Mouse (Mus musculus) midbrain, embryonic 10.5 days (tissue): Measurements from ENCODE around the gene Actr2. TPM values are rescaled to one million over a fixed set of nuclear protein-coding genes. Genes with fewer than 3 reads are reported as not detected.
"Not testable (repeated sequence)": the region's sequence is repeated elsewhere in the genome, so short reads cannot be mapped to it uniquely, and the experiment has no call there.

Experiments used
- DNase-seq: peaks from one replicate; pipeline ENCODE4 v3.0.0-alpha.2; 2017; ENCODE audit warnings: low spot score
- H3K27ac ChIP-seq: fragments of 300-500 bp; sonication (generic); replicated peaks from 2 replicates; pipeline ENCODE4 v1.5.1; 2016; ENCODE audit warnings: mild to moderate bottlenecking
- H3K27me3 ChIP-seq: fragments of 300-500 bp; sonication (generic); 2 replicates; pipeline ENCODE4 v1.6.1; 2016; ENCODE audit warnings: low read depth, mild to moderate bottlenecking; ENCODE audit not compliant: poor library complexity, severe bottlenecking
- H3K36me3 ChIP-seq: fragments of 300-500 bp; sonication (generic); 2 replicates; pipeline ENCODE4 v1.6.1; 2016; ENCODE audit warnings: mild to moderate bottlenecking, moderate library complexity
- H3K4me1 ChIP-seq: fragments of 300-500 bp; sonication (generic); 2 replicates; pipeline ENCODE4 v1.6.1; 2016
- H3K4me3 ChIP-seq: fragments of 300-500 bp; sonication (generic); 2 replicates; pipeline ENCODE4 v1.5.1; 2016; ENCODE audit warnings: mild to moderate bottlenecking, moderate library complexity
- H3K9me3 ChIP-seq: fragments of 300-500 bp; sonication (generic); replicated peaks from 2 replicates; pipeline ENCODE4 v1.6.1; 2016; ENCODE audit warnings: mild to moderate bottlenecking
- WGBS: fragments of 180-500 bp; shearing (Covaris S2); methylation state at CpG from one replicate; pipeline ENCODE4 v1.1.7; 2016; 5-methylcytosine and 5-hydroxymethylcytosine counted together
- polyA plus RNA-seq: library from polyadenylated mRNA; unstranded; fragments of >200 nt; fragmentation: Nextera tagmentation; extraction: Ambion mirVana; gene quantifications from 2 replicates; pipeline ENCODE4 v1.2.1, GENCODE M21; 2016

Gene Actr2
- polyA plus RNA-seq, 1 experiment from 2014 or later: 112 TPM

- Histone ChIP-seq H3K36me3 (no peaks in the 10 kb centered on the region), H3K4me3 (no peak overlapping the region), H3K27me3 (no peaks in the 10 kb centered on the region), H3K27ac (no peak overlapping the region), H3K9me3 (no peaks in the 10 kb centered on the region), H3K4me1 (no peaks in the 10 kb centered on the region)
- WGBS: 89% methylated on average over 6 of the region's 6 CpGs
- no peak for DNase-seq
Measured at GRCm38 (mm10) chr11:20138498-20139208, 25.9 kb upstream of the Actr2 start.

- Histone ChIP-seq H3K27ac (no peak overlapping the region), H3K4me1 (no peaks in the 10 kb centered on the region), H3K27me3 (no peaks in the 10 kb centered on the region), H3K4me3 (no peak overlapping the region), H3K9me3 (no peaks in the 10 kb centered on the region), H3K36me3 (no peaks in the 10 kb centered on the region)
- no peak for DNase-seq
- WGBS: 84% methylated on average over 2 of the region's 2 CpGs
Measured at GRCm38 (mm10) chr11:20137872-20138271, 25.2 kb upstream of the Actr2 start.

GRCm38 (mm10) chr11:20136314-20136713, 23.6 kb upstream of the Actr2 start:
- H3K4me3 ChIP-seq: no peak overlapping the region

GRCm38 (mm10) chr11:20134869-20135268, 22.2 kb upstream of the Actr2 start:
- not testable (repeated sequence) for H3K27ac ChIP-seq, H3K4me1 ChIP-seq, H3K27me3 ChIP-seq, H3K36me3 ChIP-seq, H3K4me3 ChIP-seq, H3K9me3 ChIP-seq, DNase-seq
- WGBS: 76% methylated on average over 3 of the region's 3 CpGs

More at GRCm38 (mm10) chr11:20136314-20136713, 23.6 kb upstream of the Actr2 start:
- 92% methylated on average over 6 of the region's 6 CpGs for WGBS
- Histone ChIP-seq H3K4me1 (no peaks in the 10 kb centered on the region), H3K27me3 (no peaks in the 10 kb centered on the region), H3K36me3 (no peaks in the 10 kb centered on the region), H3K9me3 (no peaks in the 10 kb centered on the region), H3K27ac (no peak overlapping the region)
- DNase-seq: no peak

GRCm38 (mm10) chr11:20133721-20134120, 21.0 kb upstream of the Actr2 start:
- Histone ChIP-seq H3K9me3 (no peaks in the 10 kb centered on the region), H3K27ac (no peak overlapping the region), H3K4me3 (no peak overlapping the region), H3K4me1 (no peaks in the 10 kb centered on the region), H3K27me3 (no peaks in the 10 kb centered on the region), H3K36me3 (no peaks in the 10 kb centered on the region)
- no peak for DNase-seq
- 79% methylated on average over 1 of the region's 1 CpGs for WGBS

GRCm38 (mm10) chr11:20132955-20133562, 20.3 kb upstream of the Actr2 start:
- WGBS: 53% methylated on average over 12 of the region's 12 CpGs
- Histone ChIP-seq H3K27ac (no peak overlapping the region), H3K27me3 (no peaks in the 10 kb centered on the region), H3K4me3 (no peak overlapping the region), H3K36me3 (no peaks in the 10 kb centered on the region), H3K9me3 (no peaks in the 10 kb centered on the region), H3K4me1 (no peaks in the 10 kb centered on the region)
- DNase-seq: peak; percentile 49

- Histone ChIP-seq H3K36me3 (no peaks in the 10 kb centered on the region), H3K27me3 (no peaks in the 10 kb centered on the region), H3K4me1 (no peaks in the 10 kb centered on the region), H3K4me3 (no peak overlapping the region), H3K9me3 (no peaks in the 10 kb centered on the region), H3K27ac (no peak overlapping the region)
- DNase-seq: no peak
- WGBS: 86% methylated on average over 10 of the region's 10 CpGs
Measured at GRCm38 (mm10) chr11:20126673-20127516, 14.2 kb upstream of the Actr2 start.

- Histone ChIP-seq H3K36me3 (no peaks in the 10 kb centered on the region), H3K9me3 (no peaks in the 10 kb centered on the region), H3K4me1 (no peaks in the 10 kb centered on the region), H3K27me3 (no peaks in the 10 kb centered on the region), H3K4me3 (no peak overlapping the region), H3K27ac (no peak overlapping the region)
- no peak for DNase-seq
- 90% methylated on average over 1 of the region's 1 CpGs for WGBS
Measured at GRCm38 (mm10) chr11:20125423-20125822, 12.7 kb upstream of the Actr2 start.

GRCm38 (mm10) chr11:20116701-20117100, 4.0 kb upstream of the Actr2 start:
- no peaks in the 10 kb centered on the region for H3K27me3 ChIP-seq
- WGBS: 92% methylated on average over 4 of the region's 4 CpGs
- no peak overlapping the region for H3K27ac ChIP-seq
- H3K9me3 ChIP-seq: no peaks in the 10 kb centered on the region
- H3K4me1 ChIP-seq: peaks cover 9% of the 10 kb centered on the region
- H3K36me3 ChIP-seq: no peaks in the 10 kb centered on the region
- no peak for DNase-seq
- no peak overlapping the region for H3K4me3 ChIP-seq

GRCm38 (mm10) chr11:20116030-20116551, 3.4 kb upstream of the Actr2 start:
- H3K27me3 ChIP-seq: no peaks in the 10 kb centered on the region
- H3K4me1 ChIP-seq: peaks cover 15% of the 10 kb centered on the region
- no peaks in the 10 kb centered on the region for H3K9me3 ChIP-seq
- 83% methylated on average over 5 of the region's 5 CpGs for WGBS
- DNase-seq: no peak
- no peak overlapping the region for H3K4me3 ChIP-seq
- H3K27ac ChIP-seq: no peak overlapping the region
- H3K36me3 ChIP-seq: no peaks in the 10 kb centered on the region

- Histone ChIP-seq H3K4me1 (peaks cover 16% of the 10 kb centered on the region), H3K27ac (peak overlapping the region; percentile 91), H3K27me3 (no peaks in the 10 kb centered on the region), H3K36me3 (peaks cover 27% of the 10 kb centered on the region), H3K4me3 (peak overlapping the region; percentile 91), H3K9me3 (no peaks in the 10 kb centered on the region)
- DNase-seq: peak; percentile 83
- under 1% methylated on average over 45 of the region's 50 CpGs for WGBS
Measured at GRCm38 (mm10) chr11:20112006-20112740, 540 bp downstream of the Actr2 start.

GRCm38 (mm10) chr11:20108151-20108550, 4.6 kb downstream of the Actr2 start:
- Histone ChIP-seq H3K4me1 (peaks cover 9% of the 10 kb centered on the region), H3K9me3 (no peaks in the 10 kb centered on the region), H3K27ac (no peak overlapping the region), H3K27me3 (no peaks in the 10 kb centered on the region), H3K4me3 (no peak overlapping the region), H3K36me3 (peaks cover 27% of the 10 kb centered on the region)
- DNase-seq: no peak
- WGBS: 95% methylated on average over 7 of the region's 7 CpGs
